Mouse (Mus musculus): Measurements from ENCODE around the gene Morc4. TPM values are rescaled to one million over a fixed set of nuclear protein-coding genes. Genes with fewer than 3 reads are reported as not detected.

The Morc4 gene
- polyA plus RNA-seq, 1 experiment from 2014 or later = 2.3 TPM

GRCm38 (mm10) chrX:139777357-139777756 lies 94.1 kb downstream of the Morc4 start:
- H3K27me3 ChIP-seq = peaks cover 6% of the 10 kb centered on the region; the same call in 1 of the 2 replicates
- WGBS = 41% methylated on average over 4 of the region's 4 CpGs
- no peak overlapping the region for H3K9ac ChIP-seq
- no peak overlapping the region for H3K27ac ChIP-seq
- no peaks in the 10 kb centered on the region for H3K9me3 ChIP-seq (replicated peaks)
- no peak for ATAC-seq
- H3K4me1 ChIP-seq = no peaks in the 10 kb centered on the region
- H3K4me3 ChIP-seq = no peak overlapping the region
- H3K4me2 ChIP-seq = no peak overlapping the region
- no peaks in the 10 kb centered on the region for H3K36me3 ChIP-seq (ENCODE audit: poor library complexity, severe bottlenecking)

GRCm38 (mm10) chrX:139775084-139775612 lies 96.3 kb downstream of the Morc4 start:
- Histone ChIP-seq H3K36me3 (ENCODE audit: poor library complexity, severe bottlenecking) (no peaks in the 10 kb centered on the region), H3K9ac (no peak overlapping the region), H3K9me3 (replicated peaks) (no peaks in the 10 kb centered on the region), H3K27ac (no peak overlapping the region), H3K27me3 (peaks cover 6% of the 10 kb centered on the region; the same call in 1 of the 2 replicates), H3K4me3 (no peak overlapping the region), H3K4me2 (no peak overlapping the region), H3K4me1 (no peaks in the 10 kb centered on the region)
- ATAC-seq = 0 out of 2 replicates have a peak, but pooled peaks have one; percentile 13
- 70% methylated on average over 7 of the region's 7 CpGs for WGBS

- H3K9me3 ChIP-seq (replicated peaks) = no peaks in the 10 kb centered on the region
Measured at GRCm38 (mm10) chrX:139774309-139775083, 97.0 kb downstream of the Morc4 start.

More at GRCm38 (mm10) chrX:139774309-139775083, 97.0 kb downstream of the Morc4 start:
- H3K36me3 ChIP-seq (ENCODE audit: poor library complexity, severe bottlenecking) = no peaks in the 10 kb centered on the region
- H3K4me3 ChIP-seq = no peak overlapping the region
- no peak overlapping the region for H3K27ac ChIP-seq
- H3K4me1 ChIP-seq = no peaks in the 10 kb centered on the region
- no peak overlapping the region for H3K4me2 ChIP-seq
- peaks cover 6% of the 10 kb centered on the region; the same call in 1 of the 2 replicates for H3K27me3 ChIP-seq
- 32% methylated on average over 18 of the region's 18 CpGs for WGBS
- H3K9ac ChIP-seq = no peak overlapping the region
- ATAC-seq = peak; percentile 53; the same call in 1 of the 2 replicates

Other genes starting within 250 kb of the Morc4 start
- 1.2 TPM in 2 replicates for gene Tbc1d8b, start 186.7 kb downstream of the Morc4 start, polyA plus RNA-seq (2015; fragmentation: Nextera tagmentation; extraction: Ambion mirVana)
- not detected in 2 replicates for gene Gm15013, start 157.2 kb downstream of the Morc4 start, polyA plus RNA-seq (2015; fragmentation: Nextera tagmentation; extraction: Ambion mirVana)
- gene Ripply1, start 89.3 kb downstream of the Morc4 start, polyA plus RNA-seq (2015; fragmentation: Nextera tagmentation; extraction: Ambion mirVana) = not detected in 2 replicates
- 0.14 and 0.34 TPM in 2 replicates for gene Cldn2, start 70.8 kb downstream of the Morc4 start, polyA plus RNA-seq (2015; fragmentation: Nextera tagmentation; extraction: Ambion mirVana)
- 6.9 and 7.6 TPM in 2 replicates for gene Rbm41, start 126.9 kb upstream of the Morc4 start, polyA plus RNA-seq (2015; fragmentation: Nextera tagmentation; extraction: Ambion mirVana)
- gene Nup62cl, start 191.0 kb upstream of the Morc4 start, polyA plus RNA-seq (2015; fragmentation: Nextera tagmentation; extraction: Ambion mirVana) = 2.1 and 2.7 TPM in 2 replicates
- not detected in 2 replicates for gene Pih1h3b, start 191.2 kb upstream of the Morc4 start, polyA plus RNA-seq (2015; fragmentation: Nextera tagmentation; extraction: Ambion mirVana)

Measured in forebrain, embryonic 13.5 days (tissue).